Mouse (Mus musculus) limb, embryonic 15.5 days (tissue): ENCODE data around the gene Pkp4. TPM values are rescaled to one million over a fixed set of nuclear protein-coding genes. Genes with fewer than 3 reads are reported as not detected.

Experiments
- ATAC-seq: fragments of 200-750 bp; cut with Nextera tagmentation; 2 replicates; pipeline ENCODE4 v1.8.0; 2017; ENCODE audit warnings: low read depth, moderate TSS enrichment; ENCODE audit not compliant: insufficient number of reproducible peaks, low FRiP score, low TSS enrichment
- H3K27ac ChIP-seq: fragments of 300-500 bp; sonication (generic); 2 replicates; pipeline ENCODE4 v1.5.1; 2015; ENCODE audit warnings: moderate library complexity, mild to moderate bottlenecking, inconsistent platforms
- H3K27me3 ChIP-seq: fragments of 300-500 bp; sonication (generic); 2 replicates; pipeline ENCODE4 v1.6.1; 2015; ENCODE audit warnings: inconsistent platforms
- H3K36me3 ChIP-seq: fragments of 300-500 bp; sonication (generic); 2 replicates; pipeline ENCODE4 v1.6.1; 2015; ENCODE audit warnings: inconsistent platforms
- H3K4me1 ChIP-seq: fragments of 300-500 bp; sonication (generic); 2 replicates; pipeline ENCODE4 v1.6.1; 2015; ENCODE audit warnings: inconsistent platforms
- H3K4me2 ChIP-seq: fragments of 300-500 bp; sonication (generic); 2 replicates; pipeline ENCODE4 v1.6.1; 2015; ENCODE audit warnings: mild to moderate bottlenecking, inconsistent platforms
- H3K4me3 ChIP-seq: fragments of 300-500 bp; sonication (generic); 2 replicates; pipeline ENCODE4 v1.5.1; 2015; ENCODE audit warnings: mild to moderate bottlenecking, inconsistent platforms
- H3K9ac ChIP-seq: fragments of 300-500 bp; sonication (generic); 2 replicates; pipeline ENCODE4 v1.6.1; 2015; ENCODE audit warnings: inconsistent platforms
- H3K9me3 ChIP-seq: fragments of 300-500 bp; sonication (generic); 2 replicates; pipeline ENCODE4 v1.6.1; 2016; ENCODE audit warnings: inconsistent platforms
- WGBS: fragments of 180-500 bp; shearing (Covaris S2); methylation state at CpG from one replicate; pipeline ENCODE4 v1.1.7; 2015; 5-methylcytosine and 5-hydroxymethylcytosine counted together
- polyA plus RNA-seq: library from polyadenylated mRNA; unstranded; fragments of >200 nt; fragmentation: Nextera tagmentation; extraction: Ambion mirVana; gene quantifications from 2 replicates; pipeline ENCODE4 v1.2.1, GENCODE M21; 2015

The Pkp4 gene
- polyA plus RNA-seq, 1 experiment from 2014 or later: 23.4 TPM

DNA sequence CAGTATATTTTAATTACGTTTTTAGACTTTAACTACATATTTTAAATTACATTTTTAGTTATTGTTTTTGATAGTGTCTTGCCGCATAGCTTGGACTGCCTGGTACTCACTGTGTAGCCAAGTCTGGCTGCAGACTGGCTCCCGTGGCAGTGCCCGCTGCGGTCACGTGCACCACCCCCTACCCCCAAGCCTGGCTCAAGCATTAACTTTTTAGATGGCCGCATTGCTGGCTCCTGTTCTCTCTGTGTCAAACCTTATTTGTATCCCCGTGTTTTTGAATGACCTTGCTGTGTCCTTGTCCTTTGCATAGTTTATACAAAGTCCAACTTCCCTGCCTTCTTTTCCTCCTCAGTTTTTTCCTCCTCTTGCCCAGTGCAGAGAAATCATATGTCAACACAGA, 25.5 kb downstream of the Pkp4 start:
- ATAC-seq: no peak
- Histone ChIP-seq H3K27ac (no peak overlapping the region), H3K9me3 (no peaks in the 10 kb centered on the region), H3K9ac (no peak overlapping the region), H3K4me3 (no peak overlapping the region), H3K36me3 (peaks cover 8% of the 10 kb centered on the region), H3K4me2 (no peak overlapping the region), H3K4me1 (peaks cover 12% of the 10 kb centered on the region), H3K27me3 (no peaks in the 10 kb centered on the region)
- WGBS: 95% methylated on average over 8 of the region's 8 CpGs

DNA sequence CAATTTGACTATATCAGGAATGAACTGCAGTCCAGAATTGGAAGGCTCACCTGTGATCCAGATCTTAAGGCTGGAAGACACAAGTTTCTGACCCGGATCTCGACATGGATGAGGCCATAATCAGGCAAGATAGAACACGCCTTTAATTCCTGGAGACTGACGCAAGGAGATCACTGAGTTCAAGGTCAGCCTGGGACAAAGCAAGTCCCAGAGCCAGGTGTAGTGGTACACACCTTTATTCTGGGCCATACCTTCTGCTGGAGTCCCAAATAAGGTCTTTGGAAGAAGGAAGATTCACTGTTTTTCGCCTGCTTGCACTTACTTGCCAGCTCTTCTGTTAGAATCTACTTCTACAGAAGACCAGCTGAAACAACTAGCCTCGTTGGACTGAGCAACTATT, 26.3 kb downstream of the Pkp4 start:
- H3K9me3 ChIP-seq: no peaks in the 10 kb centered on the region
- no peak overlapping the region for H3K9ac ChIP-seq
- WGBS: 89% methylated on average over 6 of the region's 6 CpGs
- no peaks in the 10 kb centered on the region for H3K27me3 ChIP-seq
- H3K4me2 ChIP-seq: no peak overlapping the region
- peaks cover 8% of the 10 kb centered on the region for H3K36me3 ChIP-seq
- no peak overlapping the region for H3K27ac ChIP-seq
- H3K4me3 ChIP-seq: no peak overlapping the region
- no peak for ATAC-seq
- H3K4me1 ChIP-seq: peaks cover 18% of the 10 kb centered on the region

DNA sequence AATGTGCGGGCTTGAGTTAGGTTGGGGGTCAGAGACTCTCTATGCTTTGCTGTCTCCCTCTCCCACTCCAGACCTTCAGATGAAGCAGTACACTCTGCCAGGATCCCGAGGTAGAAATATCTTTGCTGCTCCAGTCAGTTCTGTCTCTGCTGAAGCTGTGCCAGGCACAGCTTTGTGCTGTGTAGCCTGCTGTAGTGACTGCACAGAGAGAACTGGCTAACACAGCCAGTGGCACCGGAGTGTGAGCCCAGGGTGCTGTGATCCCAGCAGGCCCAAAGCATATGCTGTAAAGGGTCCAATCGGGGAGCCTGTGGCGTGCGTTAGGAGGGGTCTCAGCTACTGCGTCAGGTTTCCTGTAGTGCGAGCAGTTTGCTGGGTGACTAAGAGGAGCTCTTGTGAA, 27.7 kb downstream of the Pkp4 start:
- WGBS: 79% methylated on average over 8 of the region's 8 CpGs
- Histone ChIP-seq H3K4me2 (no peak overlapping the region), H3K27ac (no peak overlapping the region), H3K9me3 (no peaks in the 10 kb centered on the region), H3K9ac (no peak overlapping the region), H3K36me3 (peaks cover 8% of the 10 kb centered on the region), H3K27me3 (no peaks in the 10 kb centered on the region), H3K4me1 (peaks cover 21% of the 10 kb centered on the region), H3K4me3 (no peak overlapping the region)
- ATAC-seq: no peak

DNA sequence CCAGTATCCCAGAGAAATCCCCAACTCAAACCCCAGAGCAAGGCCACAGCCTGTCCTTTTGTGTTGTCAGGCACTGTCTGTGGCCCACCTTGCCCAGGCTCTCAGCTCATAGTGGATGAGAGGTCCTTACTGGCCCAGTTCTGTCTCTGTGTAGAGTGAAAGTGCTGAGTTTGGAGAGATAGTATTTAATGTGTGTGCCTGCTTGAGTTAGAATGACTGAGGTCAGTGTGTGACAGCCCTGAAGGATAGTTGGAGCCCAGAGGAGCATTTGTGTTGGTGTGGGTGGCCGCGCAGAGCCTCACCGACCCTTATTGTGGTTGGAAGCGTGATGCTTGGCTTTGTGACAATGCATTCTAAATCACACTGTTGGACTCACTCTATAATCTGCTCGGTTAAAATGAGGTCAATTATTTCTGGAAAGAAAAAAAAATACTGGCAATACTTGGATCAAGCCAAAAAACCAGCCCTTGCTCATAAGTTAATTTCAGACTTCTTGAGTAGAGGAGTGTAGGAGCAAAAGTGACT, 29.1 kb downstream of the Pkp4 start:
- 66% methylated on average over 5 of the region's 5 CpGs for WGBS
- ATAC-seq: no peak

DNA sequence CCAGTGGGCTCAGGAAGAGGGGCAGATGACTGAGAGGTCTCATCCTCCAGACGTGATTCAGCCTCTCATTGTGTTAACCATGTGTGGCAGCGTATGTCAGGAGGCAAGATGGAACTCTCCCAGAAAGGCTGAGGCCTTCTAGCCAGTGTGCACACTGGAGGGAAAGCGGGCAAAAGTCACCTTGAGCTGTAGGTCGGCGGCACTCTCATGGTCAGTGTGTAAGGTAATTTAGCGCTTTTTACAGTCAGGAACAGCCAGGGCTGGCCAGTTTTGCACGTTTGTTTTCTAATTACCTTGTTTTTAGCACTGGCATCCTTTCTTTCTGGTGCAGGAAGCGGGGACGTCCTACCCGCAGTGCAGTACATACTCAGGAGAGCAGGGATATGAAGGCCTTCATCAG, 29.5 kb downstream of the Pkp4 start:
- peaks cover 8% of the 10 kb centered on the region for H3K36me3 ChIP-seq
- H3K4me1 ChIP-seq: peaks cover 21% of the 10 kb centered on the region
- 80% methylated on average over 10 of the region's 10 CpGs for WGBS
- H3K4me2 ChIP-seq: no peak overlapping the region
- H3K9me3 ChIP-seq: no peaks in the 10 kb centered on the region
- no peaks in the 10 kb centered on the region for H3K27me3 ChIP-seq
- H3K9ac ChIP-seq: no peak overlapping the region
- no peak overlapping the region for H3K27ac ChIP-seq
- ATAC-seq: no peak
- H3K4me3 ChIP-seq: no peak overlapping the region

More for the DNA sequence above, 29.1 kb downstream of the Pkp4 start:
- Histone ChIP-seq H3K9ac (no peak overlapping the region), H3K4me1 (peaks cover 21% of the 10 kb centered on the region), H3K9me3 (no peaks in the 10 kb centered on the region), H3K4me2 (no peak overlapping the region), H3K27me3 (no peaks in the 10 kb centered on the region), H3K27ac (no peak overlapping the region), H3K4me3 (no peak overlapping the region), H3K36me3 (peaks cover 8% of the 10 kb centered on the region)

DNA sequence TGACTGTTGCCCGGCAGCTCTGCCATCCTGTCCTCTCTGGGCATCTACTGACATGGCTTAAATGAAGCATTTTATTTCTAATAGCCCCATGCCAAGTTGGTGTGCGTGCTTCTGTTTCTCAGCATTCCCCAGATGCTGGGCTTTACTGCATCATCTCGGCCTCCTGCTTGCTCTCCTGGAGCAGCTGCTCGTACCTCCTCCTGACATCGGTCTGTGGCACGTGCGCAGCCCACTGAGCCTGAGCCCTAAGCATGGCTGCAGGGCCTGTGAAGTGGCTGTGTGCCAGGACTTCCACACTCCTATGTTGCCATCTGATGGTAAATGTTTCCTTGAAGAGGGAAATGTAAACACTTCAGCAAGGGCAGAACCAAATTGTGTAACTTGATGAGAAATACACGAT, 30.8 kb downstream of the Pkp4 start:
- no peak overlapping the region for H3K9ac ChIP-seq
- H3K27ac ChIP-seq: no peak overlapping the region
- no peaks in the 10 kb centered on the region for H3K9me3 ChIP-seq
- H3K27me3 ChIP-seq: no peaks in the 10 kb centered on the region
- no peak overlapping the region for H3K4me2 ChIP-seq
- peaks cover 21% of the 10 kb centered on the region for H3K4me1 ChIP-seq
- 60% methylated on average over 8 of the region's 8 CpGs for WGBS
- no peak for ATAC-seq
- H3K4me3 ChIP-seq: no peak overlapping the region
- peaks cover 8% of the 10 kb centered on the region for H3K36me3 ChIP-seq

DNA sequence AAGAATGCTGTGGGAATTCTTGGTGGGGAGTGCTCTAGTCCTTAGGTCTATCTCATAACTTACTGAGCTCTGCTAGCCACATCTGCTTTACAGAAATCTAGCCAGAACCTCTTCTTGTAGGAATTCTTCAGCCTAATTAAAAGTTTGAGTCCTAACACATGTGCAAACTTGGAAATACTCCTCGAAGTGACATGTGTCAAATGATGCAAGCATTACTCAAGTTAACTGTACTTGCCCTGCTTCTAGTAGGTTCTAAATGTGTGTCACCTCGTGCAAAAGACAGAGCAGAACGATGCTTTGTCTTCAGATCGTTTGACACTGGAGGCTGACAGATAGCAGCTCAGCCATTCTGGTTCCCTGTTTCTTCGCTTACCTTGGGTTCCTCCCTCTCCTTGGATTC, 32.5 kb downstream of the Pkp4 start:
- no peak overlapping the region for H3K4me3 ChIP-seq
- peaks cover 21% of the 10 kb centered on the region for H3K4me1 ChIP-seq
- H3K27ac ChIP-seq: no peak overlapping the region
- no peak overlapping the region for H3K9ac ChIP-seq
- H3K9me3 ChIP-seq: no peaks in the 10 kb centered on the region
- no peak for ATAC-seq
- 56% methylated on average over 5 of the region's 5 CpGs for WGBS
- no peaks in the 10 kb centered on the region for H3K27me3 ChIP-seq
- H3K36me3 ChIP-seq: no peaks in the 10 kb centered on the region
- H3K4me2 ChIP-seq: no peak overlapping the region

DNA sequence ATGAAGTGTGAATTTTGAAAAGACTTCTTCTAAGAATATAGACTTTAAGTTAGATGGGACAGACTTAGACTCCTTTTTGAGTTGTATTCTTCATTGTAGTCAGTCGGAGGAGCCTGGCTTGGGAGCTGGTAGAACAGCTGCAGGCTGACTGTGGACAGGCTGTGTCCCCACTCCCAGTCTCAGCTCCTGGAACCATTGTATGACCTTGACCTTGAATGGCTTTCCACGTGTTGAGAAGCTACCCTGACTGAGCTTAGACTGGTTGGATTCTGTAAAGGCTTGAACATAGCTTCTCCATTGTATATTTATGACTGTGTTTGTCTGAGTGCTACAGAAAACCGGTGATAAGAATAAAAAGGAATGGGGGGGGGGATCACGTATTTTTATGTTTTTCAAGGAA, 36.5 kb downstream of the Pkp4 start:
- H3K4me1 ChIP-seq: peaks cover 1% of the 10 kb centered on the region; the same call in 1 of the 2 replicates

DNA sequence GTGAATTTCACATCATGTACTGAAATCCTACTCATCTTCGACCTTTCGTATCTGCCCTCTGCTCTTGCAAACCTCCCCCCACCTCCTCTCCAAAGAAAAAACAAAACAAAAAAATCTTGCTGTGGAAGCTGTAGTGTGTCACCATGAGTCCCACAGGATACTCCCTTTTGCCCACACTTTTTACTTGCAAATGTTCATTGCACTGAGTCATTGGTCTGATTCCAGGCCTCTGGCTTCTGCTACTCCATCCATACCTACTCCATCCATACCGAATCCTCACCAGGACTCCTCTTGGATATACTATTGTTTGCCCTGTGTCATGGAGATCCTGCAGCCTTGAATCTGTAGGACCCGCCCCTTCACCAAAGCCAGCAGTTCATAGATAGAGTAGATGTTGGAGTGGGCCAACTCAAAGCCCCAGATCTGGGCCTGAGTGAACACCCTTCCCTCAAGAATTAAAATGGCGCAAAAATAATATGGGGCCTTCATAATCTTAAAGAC, 38.9 kb downstream of the Pkp4 start:
- ATAC-seq: no peak
- Histone ChIP-seq H3K9me3 (no peaks in the 10 kb centered on the region), H3K4me2 (no peak overlapping the region), H3K36me3 (no peaks in the 10 kb centered on the region), H3K27ac (no peak overlapping the region), H3K27me3 (no peaks in the 10 kb centered on the region), H3K9ac (no peak overlapping the region), H3K4me3 (no peak overlapping the region), H3K4me1 (peaks cover 4% of the 10 kb centered on the region; the same call in 1 of the 2 replicates)
- WGBS: 93% methylated on average over 5 of the region's 5 CpGs

More for the DNA sequence above, 36.5 kb downstream of the Pkp4 start:
- no peaks in the 10 kb centered on the region for H3K27me3 ChIP-seq
- no peak overlapping the region for H3K9ac ChIP-seq
- H3K27ac ChIP-seq: no peak overlapping the region
- H3K36me3 ChIP-seq: no peaks in the 10 kb centered on the region
- H3K4me3 ChIP-seq: no peak overlapping the region
- no peak overlapping the region for H3K4me2 ChIP-seq
- WGBS: 81% methylated on average over 4 of the region's 4 CpGs
- ATAC-seq: no peak
- no peaks in the 10 kb centered on the region for H3K9me3 ChIP-seq

DNA sequence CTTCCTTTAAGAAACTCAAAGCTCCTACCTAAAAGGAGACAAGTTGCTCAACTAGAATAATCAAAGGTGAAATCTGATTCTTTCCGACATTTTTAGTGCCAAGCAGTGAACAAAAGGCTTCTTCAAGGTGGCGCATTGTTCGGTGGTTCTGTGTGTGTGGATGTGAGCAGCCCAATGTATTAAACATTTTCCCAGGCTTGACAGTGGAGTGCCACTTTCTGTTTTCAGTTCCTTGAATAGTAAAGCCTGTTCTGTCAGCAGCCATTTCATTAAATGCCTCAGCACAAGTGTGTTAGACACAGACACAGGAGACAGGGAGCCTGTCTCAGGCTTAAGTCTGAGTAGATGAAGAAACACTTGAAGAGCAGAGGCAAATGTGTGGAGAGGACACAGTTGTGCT, 39.9 kb downstream of the Pkp4 start:
- no peaks in the 10 kb centered on the region for H3K9me3 ChIP-seq
- no peak overlapping the region for H3K9ac ChIP-seq
- H3K27ac ChIP-seq: no peak overlapping the region
- peaks cover 6% of the 10 kb centered on the region; the same call in 1 of the 2 replicates for H3K4me1 ChIP-seq
- no peak overlapping the region for H3K4me2 ChIP-seq
- 76% methylated on average over 3 of the region's 3 CpGs for WGBS
- H3K4me3 ChIP-seq: no peak overlapping the region
- no peaks in the 10 kb centered on the region for H3K36me3 ChIP-seq
- no peak for ATAC-seq
- H3K27me3 ChIP-seq: no peaks in the 10 kb centered on the region

DNA sequence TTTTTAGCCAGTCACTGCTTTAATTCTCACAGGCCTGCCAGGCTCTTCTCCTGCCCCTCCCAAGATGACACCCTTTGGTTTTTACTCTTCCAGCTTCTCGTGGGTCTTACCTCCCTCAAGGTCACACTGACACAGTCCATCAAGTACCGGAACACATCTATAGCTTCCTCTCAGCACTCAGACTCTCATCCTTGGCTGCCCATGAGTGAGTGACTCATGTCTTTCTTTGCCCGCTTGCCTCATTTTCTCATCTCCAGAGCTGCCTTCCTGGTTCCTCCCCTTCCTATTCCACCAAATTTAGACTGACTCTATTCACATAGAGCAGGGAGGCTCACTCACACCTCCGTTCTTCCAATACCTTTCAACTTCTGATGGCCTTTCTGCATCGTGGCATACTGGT, 42.3 kb downstream of the Pkp4 start:
- Histone ChIP-seq H3K4me1 (peaks cover 10% of the 10 kb centered on the region; the same call in 1 of the 2 replicates), H3K4me3 (no peak overlapping the region), H3K36me3 (no peaks in the 10 kb centered on the region), H3K9ac (no peak overlapping the region), H3K4me2 (no peak overlapping the region), H3K9me3 (no peaks in the 10 kb centered on the region), H3K27me3 (no peaks in the 10 kb centered on the region), H3K27ac (no peak overlapping the region)
- WGBS: 65% methylated on average over 5 of the region's 5 CpGs
- no peak for ATAC-seq

DNA sequence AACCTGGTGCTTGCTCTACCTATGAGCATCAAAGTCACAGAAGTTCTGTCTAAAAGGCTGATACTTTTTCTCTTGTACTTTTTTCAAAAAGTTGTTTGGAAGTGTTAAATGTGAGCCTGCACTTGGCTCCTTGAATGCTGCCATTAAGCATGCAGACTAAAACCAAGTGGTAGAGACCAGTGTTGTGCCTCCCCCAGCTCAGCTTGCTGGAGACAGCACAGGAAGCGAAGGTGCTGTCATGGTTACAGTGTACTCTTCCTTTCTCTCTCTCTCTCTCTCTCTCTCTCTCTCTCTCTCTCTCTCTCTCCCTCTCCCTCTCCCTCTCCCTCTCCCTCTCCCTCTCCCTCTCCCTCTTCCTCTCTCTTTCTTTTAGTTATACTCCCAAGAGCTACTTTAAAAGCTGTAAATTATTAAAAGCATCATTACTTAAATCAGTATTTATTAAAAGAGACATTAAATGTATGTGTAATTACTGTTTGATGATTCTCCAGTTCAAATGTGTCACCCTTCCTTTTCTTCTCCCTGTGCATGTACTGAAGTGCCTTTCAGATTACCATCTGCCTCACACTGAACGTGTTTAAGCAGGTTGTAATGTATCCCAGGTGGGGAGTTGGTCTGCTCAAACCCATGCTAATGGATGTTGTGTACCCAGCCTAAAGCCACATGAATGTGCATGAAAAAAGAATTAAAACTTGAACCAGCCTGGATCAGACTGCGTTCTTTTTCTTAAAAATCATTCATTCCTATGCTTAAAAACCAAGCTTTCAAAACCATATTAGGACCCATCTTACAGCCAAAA, 43.2 kb downstream of the Pkp4 start:
- 28% methylated on average over 3 of the region's 3 CpGs for WGBS
- Histone ChIP-seq H3K4me1 (peaks cover 10% of the 10 kb centered on the region; the same call in 1 of the 2 replicates), H3K27me3 (no peaks in the 10 kb centered on the region), H3K4me3 (no peak overlapping the region), H3K4me2 (no peak overlapping the region), H3K27ac (no peak overlapping the region), H3K36me3 (no peaks in the 10 kb centered on the region), H3K9ac (no peak overlapping the region), H3K9me3 (no peaks in the 10 kb centered on the region)
- ATAC-seq: no peak
